Mouse (Mus musculus) brain, embryonic 14.5 days (tissue): ENCODE measurements at regions not wholly inside any gene's neighbourhood (a gene's known extent, or its start where the extent isn't known, plus 50 kb on each side); places are given as distances from the start of the nearest gene placed in this dataset.

ENCODE experiments used
- DNase-seq: peaks from one replicate; pipeline ENCODE4 v3.0.0-alpha.2; 2011; ENCODE audit warnings: low read depth
- CTCF ChIP-seq: fragments of 200-500 bp; IDR thresholded peaks from 2 replicates; pipeline ENCODE4 v1.5.1; 2012; ENCODE audit warnings: inconsistent platforms, mild to moderate bottlenecking, moderate library complexity, borderline replicate concordance; ENCODE audit not compliant: insufficient read depth, insufficient read length; ENCODE audit errors: extremely low read depth
- POLR2A ChIP-seq: fragments of 200-500 bp; IDR thresholded peaks from 2 replicates; pipeline ENCODE4 v1.6.1; 2012; ENCODE audit warnings: mild to moderate bottlenecking, inconsistent platforms, borderline replicate concordance; ENCODE audit not compliant: poor library complexity, insufficient read depth, insufficient read length, severe bottlenecking; ENCODE audit errors: extremely low read depth

DNA sequence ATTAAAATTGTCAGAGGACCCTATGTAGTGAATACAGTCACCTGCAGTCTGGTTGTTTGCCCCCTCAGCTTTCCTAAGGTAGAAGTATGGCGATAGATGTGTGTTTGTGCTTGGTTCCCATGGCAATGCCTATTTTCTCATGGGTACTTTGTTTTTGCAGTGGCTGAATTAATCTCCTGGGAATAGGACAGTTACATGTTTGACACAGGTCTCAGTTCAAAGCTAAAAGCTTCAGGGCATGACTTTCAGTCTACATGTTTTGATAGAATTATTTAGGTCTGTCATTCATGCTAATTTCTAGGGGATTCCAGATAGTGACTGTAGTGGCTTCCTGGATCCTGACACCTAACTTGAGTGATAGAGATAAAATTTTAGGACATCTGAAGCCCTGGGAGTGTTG is 191.6 kb upstream of the Kbtbd8 start:
- DNase-seq = no peak

DNA sequence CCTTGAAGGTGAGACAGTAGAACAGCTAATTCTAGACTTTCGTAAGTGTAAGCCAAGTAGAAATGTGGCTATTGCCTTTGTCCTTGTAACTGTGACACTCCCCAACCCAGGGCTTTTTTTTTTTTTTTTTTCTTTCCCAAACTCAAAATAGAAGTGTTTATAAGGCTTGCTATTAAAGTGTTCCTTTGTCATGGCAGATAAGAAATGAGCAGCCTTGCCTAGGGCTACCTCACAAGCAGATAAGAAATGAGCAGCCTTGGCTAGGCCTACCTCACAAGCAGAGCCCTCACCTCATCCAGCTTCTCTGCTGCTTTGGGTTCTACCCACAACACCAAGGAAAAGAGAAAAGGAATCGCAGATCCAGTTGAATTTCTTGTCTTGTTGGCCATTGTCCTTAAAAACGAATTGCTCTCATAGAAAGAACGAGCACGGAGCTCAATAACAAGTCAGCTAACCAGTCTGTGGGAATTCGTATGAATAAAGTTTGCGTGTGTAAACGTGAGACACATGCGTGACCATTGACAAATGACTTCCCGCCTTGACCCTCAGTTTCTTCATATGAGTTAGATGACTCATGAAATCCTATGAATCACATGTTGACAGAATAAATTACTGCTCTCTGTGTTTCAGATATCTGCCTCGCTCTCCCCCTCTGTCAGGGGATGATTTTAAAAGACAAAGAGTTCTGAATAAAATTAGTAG is 192.6 kb upstream of the Kbtbd8 start:
- TF ChIP-seq POLR2A = no peak
- TF ChIP-seq CTCF = no peak
- no peak for DNase-seq

More for the DNA sequence above, 191.6 kb upstream of the Kbtbd8 start:
- TF ChIP-seq POLR2A (no peak), CTCF (no peak)

DNA sequence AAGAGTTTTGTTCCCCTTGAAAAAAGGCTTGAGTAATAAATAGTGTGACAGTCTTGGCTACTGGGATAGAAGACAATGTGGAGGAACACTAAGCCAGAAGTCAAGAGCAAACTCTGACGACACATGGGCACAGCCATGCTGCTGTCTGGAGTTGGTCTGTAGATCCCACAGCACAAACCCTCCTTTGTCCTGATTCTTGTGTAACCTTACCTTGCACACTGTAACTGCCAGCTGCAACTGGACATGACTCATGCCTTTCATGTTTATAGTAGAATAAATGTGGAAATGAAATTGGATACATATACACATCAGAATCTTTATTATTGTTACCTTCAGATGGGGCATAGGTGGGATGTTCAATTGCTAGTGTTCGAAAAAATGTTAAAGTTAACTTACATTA is 195.3 kb upstream of the Kbtbd8 start:
- TF ChIP-seq POLR2A (no peak), CTCF (no peak)
- DNase-seq = no peak

DNA sequence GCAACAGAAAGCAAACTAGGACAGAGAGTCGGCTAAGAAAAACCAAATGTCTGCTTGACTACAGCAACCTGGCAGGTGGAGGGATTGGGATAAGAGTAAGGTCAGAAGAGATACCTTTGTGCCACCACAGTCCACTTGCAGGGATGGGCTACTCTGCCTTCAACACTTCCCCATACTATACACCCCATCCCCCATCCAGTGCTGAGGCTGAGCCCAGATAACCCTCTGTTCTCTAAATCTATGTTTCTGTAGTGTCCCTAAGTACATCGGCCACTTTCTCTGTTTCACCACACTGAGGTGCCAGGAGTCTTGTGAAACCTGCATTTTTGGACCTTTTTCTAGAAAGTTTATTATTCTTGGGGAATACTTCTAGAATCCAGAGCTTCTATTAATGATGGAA is 196.3 kb upstream of the Kbtbd8 start:
- TF ChIP-seq CTCF = no peak
- no peak for TF ChIP-seq POLR2A
- no peak for DNase-seq

DNA sequence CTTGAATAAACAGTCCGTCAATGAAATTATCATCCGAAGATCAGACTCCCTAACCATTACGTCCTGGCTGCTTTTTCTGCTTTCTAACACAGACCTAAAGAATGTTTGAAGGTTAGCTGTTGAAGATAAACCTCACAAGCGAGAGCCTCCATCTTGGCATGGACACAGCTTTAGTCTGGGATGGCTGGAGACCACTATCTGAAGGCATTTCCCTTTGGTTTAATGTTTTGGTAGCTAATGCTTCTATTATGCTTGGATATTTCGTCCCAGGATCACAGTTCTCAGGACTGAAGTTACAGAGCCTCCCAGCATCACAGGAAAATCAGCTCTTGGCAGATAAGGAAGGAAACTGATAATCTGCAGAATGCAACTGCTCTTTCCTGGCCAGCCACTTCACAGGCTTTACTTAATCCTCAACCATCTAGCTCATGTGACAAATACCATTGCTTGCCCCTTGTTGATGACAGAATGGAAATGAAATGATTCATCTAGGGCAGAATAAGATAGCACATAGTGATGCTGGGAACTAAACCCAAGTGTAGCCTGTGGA is 197.8 kb upstream of the Kbtbd8 start:
- TF ChIP-seq CTCF (no peak), POLR2A (no peak)
- DNase-seq = no peak

DNA sequence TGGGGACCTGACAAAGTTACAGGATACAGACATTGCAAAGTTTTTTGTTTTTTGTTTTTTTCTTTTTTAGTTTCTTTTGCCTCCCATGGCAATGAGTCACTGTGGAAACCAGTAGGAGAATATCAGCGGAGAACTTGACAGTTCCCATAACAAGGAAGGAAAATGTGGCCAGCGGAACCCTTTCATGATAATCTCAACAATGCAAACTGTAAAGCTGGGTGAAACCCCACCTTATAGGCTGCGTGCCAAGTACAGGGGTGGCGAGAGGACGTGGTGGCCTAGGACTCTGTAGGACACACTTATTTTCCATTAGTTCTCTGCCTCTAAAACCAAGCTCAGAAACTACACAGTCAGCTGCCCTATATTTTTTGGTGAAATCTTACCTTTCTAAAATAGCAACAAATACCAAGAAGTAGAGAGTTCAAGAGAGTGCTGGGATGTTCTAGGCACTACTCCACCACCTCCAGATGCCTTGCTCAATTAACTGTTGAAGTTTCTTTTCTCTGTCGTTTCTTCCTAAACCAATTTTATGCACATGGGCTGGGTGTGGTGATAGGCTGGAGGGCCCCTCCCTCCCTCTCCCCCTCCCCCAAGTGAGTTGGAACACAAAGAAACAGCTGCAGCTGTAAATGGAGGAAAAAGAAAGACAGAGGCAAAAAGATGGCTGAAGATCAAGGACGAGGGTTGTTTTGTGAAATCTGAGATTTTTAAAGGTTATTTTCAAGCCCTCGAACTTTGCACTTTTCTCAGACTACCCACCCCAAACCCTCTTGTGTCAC is 201.0 kb upstream of the Kbtbd8 start:
- TF ChIP-seq CTCF (no peak), POLR2A (no peak)
- peak; percentile 14 for DNase-seq

DNA sequence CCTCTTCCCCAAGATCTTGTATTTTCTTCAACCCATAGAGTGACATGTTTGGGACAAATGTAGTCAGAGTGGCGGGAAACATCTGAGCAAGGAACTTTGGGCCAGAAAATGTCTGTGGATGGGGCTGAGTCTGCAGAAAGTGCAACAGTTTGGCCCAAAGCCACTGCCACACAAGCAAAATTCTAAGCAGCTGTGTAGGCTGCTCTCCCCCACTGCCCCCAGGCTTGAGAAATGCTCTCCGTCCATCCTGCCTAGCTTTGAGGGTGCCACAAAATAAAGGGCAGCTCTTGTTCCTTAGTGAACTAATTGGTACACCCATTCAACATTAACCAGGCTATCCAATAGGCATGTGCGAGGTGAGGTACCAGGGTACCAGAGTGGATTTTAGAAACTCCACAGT is 205.2 kb upstream of the Kbtbd8 start:
- DNase-seq = peak; percentile 66
- no peak for TF ChIP-seq POLR2A
- no peak for TF ChIP-seq CTCF

DNA sequence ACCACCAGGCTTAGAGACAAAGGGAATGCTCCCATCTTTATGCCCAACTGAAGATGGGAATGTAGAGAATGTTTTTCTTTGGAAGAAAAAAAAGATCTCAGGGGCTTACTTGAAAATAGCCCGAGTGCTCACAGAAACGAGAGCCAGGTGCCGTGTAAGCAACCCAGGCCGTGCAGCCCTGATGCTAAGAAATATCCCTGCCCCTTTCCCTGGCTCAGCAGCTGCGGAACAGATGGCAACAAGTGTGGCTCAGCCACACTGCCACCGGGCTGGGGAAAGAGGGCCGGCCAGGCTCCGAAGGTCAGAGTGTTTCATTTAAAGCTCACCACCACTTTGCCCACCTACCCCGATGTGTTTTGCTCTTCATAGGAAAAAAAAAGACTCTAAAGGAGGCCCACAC is 205.7 kb upstream of the Kbtbd8 start:
- DNase-seq = peak; percentile 52

DNA sequence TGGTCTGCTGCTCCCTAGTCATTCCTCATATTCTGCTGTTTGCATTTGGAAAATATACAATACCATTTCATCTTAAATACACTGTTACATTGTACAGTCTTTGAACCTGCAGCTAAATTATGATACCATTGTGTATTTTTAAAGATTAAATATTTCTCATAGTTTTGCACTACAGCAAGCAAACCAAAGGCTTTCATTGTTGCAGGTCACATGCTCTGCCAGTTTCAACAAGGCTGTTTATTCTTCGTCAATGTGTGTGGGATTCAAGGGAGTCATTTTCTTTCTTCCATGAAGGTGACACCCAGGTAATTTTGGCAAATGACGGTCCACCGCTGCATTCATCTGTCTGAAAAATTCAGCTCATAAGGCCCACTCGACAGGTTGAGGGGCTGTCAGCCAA is 200.9 kb upstream of the Lrig1 start:
- no peak for DNase-seq
- no peak for TF ChIP-seq CTCF
- no peak for TF ChIP-seq POLR2A

More for the DNA sequence above, 205.7 kb upstream of the Kbtbd8 start:
- TF ChIP-seq CTCF (no peak), POLR2A (no peak)

DNA sequence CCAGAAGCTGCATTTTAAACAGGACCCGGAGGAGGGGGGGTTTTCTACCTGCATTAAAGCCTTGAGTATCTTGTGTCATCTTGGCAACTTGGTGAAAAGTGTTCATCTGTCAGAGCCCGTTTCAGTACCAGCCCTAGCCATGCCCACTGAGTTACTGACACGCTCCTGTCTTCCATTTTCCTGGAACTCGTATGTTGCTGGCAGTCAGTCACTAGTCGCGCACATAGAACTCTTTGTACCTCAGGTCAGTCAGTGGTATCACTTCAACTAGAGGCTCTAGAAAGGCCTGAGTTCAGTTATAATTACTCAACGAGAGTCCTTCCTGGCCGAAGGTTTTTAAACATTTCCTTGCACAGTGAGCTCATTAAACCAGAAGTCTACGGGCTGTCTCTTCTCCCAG is 198.9 kb upstream of the Lrig1 start:
- DNase-seq = peak; percentile 31
- TF ChIP-seq POLR2A (no peak), CTCF (no peak)

DNA sequence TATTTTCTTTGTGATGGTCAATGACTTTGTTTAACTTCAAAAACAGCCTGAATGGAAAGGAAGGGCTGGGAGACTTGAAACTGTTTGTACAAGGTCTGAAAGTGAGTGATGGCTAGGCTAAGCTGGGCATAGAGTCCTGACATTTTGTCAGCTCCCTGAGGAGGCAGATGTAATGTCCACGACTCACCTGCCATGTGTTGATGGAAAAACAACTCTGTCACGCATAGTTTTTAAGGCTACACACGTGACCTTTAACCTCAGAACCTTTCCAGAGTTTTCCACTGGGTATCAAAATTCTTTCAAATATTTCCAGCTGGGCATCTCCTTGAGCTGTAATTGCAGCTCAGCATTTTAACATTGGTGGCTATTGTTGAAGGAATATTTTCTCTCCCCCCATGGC is 190.2 kb upstream of the Lrig1 start:
- no peak for DNase-seq
- no peak for TF ChIP-seq CTCF
- TF ChIP-seq POLR2A = no peak
